Mouse (Mus musculus) midbrain, embryonic 16.5 days (tissue): Measurements from ENCODE around the gene Gm20388. TPM values are rescaled to one million over a fixed set of nuclear protein-coding genes. Genes with fewer than 3 reads are reported as not detected.

Source experiments
- ATAC-seq: fragments of 200-750 bp; cut with Nextera tagmentation; 2 replicates; pipeline ENCODE4 v1.8.0; 2017; ENCODE audit warnings: moderate TSS enrichment
- H3K27ac ChIP-seq: fragments of 300-500 bp; sonication (generic); 2 replicates; pipeline ENCODE4 v1.5.1; 2014; ENCODE audit warnings: mild to moderate bottlenecking, low read length, mixed read lengths
- H3K27me3 ChIP-seq: fragments of 300-500 bp; sonication (generic); 2 replicates; pipeline ENCODE4 v1.6.1; 2014; ENCODE audit warnings: low read depth, low read length, mixed read lengths; ENCODE audit not compliant: control insufficient read depth, insufficient read depth
- H3K36me3 ChIP-seq: fragments of 300-500 bp; sonication (generic); 2 replicates; pipeline ENCODE4 v1.6.1; 2014; ENCODE audit warnings: mild to moderate bottlenecking, low read length, moderate library complexity, mixed read lengths; ENCODE audit not compliant: control insufficient read depth, insufficient read depth
- H3K4me1 ChIP-seq: fragments of 300-500 bp; sonication (generic); 2 replicates; pipeline ENCODE4 v1.6.1; 2014; ENCODE audit warnings: mild to moderate bottlenecking, low read length, mixed read lengths; ENCODE audit not compliant: control insufficient read depth, insufficient read depth
- H3K4me2 ChIP-seq: fragments of 300-500 bp; sonication (generic); 2 replicates; pipeline ENCODE4 v1.6.1; 2014; ENCODE audit warnings: mild to moderate bottlenecking, low read length, mixed read lengths
- H3K4me3 ChIP-seq: fragments of 300-500 bp; sonication (generic); 2 replicates; pipeline ENCODE4 v1.5.1; 2014; ENCODE audit warnings: low read depth, mild to moderate bottlenecking, low read length, moderate library complexity, mixed read lengths
- H3K9ac ChIP-seq: fragments of 300-500 bp; sonication (generic); 2 replicates; pipeline ENCODE4 v1.6.1; 2014; ENCODE audit warnings: low read depth, low read length, mixed read lengths
- H3K9me3 ChIP-seq: fragments of 300-500 bp; sonication (generic); replicated peaks from 2 replicates; pipeline ENCODE4 v1.6.1; 2014; ENCODE audit warnings: mild to moderate bottlenecking, low read length, mixed read lengths; ENCODE audit not compliant: control insufficient read depth, poor library complexity, severe bottlenecking
- WGBS: fragments of 180-500 bp; shearing (Covaris S2); extraction: QIAGEN DNeasy Blood & Tissue Kit; methylation state at CpG from one replicate; pipeline ENCODE4 v1.1.7; 2014; 5-methylcytosine and 5-hydroxymethylcytosine counted together
- polyA plus RNA-seq: library from polyadenylated mRNA; unstranded; fragments of >200 nt; fragmentation: Nextera tagmentation; extraction: Ambion mirVana; gene quantifications from 2 replicates; pipeline ENCODE4 v1.2.1, GENCODE M21; 2015

Gene Gm20388
- polyA plus RNA-seq, 1 experiment from 2014 or later, result 7.5 TPM

- Histone ChIP-seq H3K9me3 (no peaks in the 10 kb centered on the region), H3K4me3 (no peak overlapping the region), H3K27me3 (peaks cover 2% of the 10 kb centered on the region), H3K36me3 (no peaks in the 10 kb centered on the region), H3K4me1 (no peaks in the 10 kb centered on the region), H3K27ac (no peak overlapping the region), H3K4me2 (no peak overlapping the region), H3K9ac (no peak overlapping the region)
- WGBS, result 47% methylated on average over 7 of the region's 7 CpGs
- ATAC-seq, result no peak
Measured at GRCm38 (mm10) chr8:122273826-122274225, 2363.2 kb downstream of the Gm20388 start.

- Histone ChIP-seq H3K9me3 (no peaks in the 10 kb centered on the region), H3K36me3 (no peaks in the 10 kb centered on the region), H3K27ac (no peak overlapping the region), H3K4me2 (no peak overlapping the region), H3K27me3 (peaks cover 2% of the 10 kb centered on the region), H3K4me3 (no peak overlapping the region), H3K4me1 (no peaks in the 10 kb centered on the region), H3K9ac (no peak overlapping the region)
- no peak for ATAC-seq
- WGBS, result 79% methylated on average over 11 of the region's 11 CpGs
Measured at GRCm38 (mm10) chr8:122274651-122275391, 2364.2 kb downstream of the Gm20388 start.

- H3K27ac ChIP-seq, result no peak overlapping the region
- H3K4me1 ChIP-seq, result no peaks in the 10 kb centered on the region
- 94% methylated on average over 5 of the region's 5 CpGs for WGBS
Measured at GRCm38 (mm10) chr8:122276308-122276707, 2365.7 kb downstream of the Gm20388 start.

GRCm38 (mm10) chr8:122277204-122277995, 2366.8 kb downstream of the Gm20388 start:
- Histone ChIP-seq H3K27me3 (no peaks in the 10 kb centered on the region), H3K9me3 (no peaks in the 10 kb centered on the region), H3K4me3 (no peak overlapping the region), H3K4me2 (no peak overlapping the region), H3K36me3 (no peaks in the 10 kb centered on the region), H3K4me1 (0 out of 2 replicates have a peak, but pooled peaks cover under 1% of the 10 kb centered on the region), H3K27ac (no peak overlapping the region), H3K9ac (no peak overlapping the region; the same call in 1 of the 2 replicates)
- 80% methylated on average over 18 of the region's 18 CpGs for WGBS
- ATAC-seq, result no peak

More at GRCm38 (mm10) chr8:122276308-122276707, 2365.7 kb downstream of the Gm20388 start:
- Histone ChIP-seq H3K9ac (no peak overlapping the region), H3K9me3 (no peaks in the 10 kb centered on the region), H3K4me2 (no peak overlapping the region), H3K27me3 (no peaks in the 10 kb centered on the region; the same call in 1 of the 2 replicates), H3K36me3 (no peaks in the 10 kb centered on the region), H3K4me3 (no peak overlapping the region)
- no peak for ATAC-seq

- H3K27me3 ChIP-seq, result no peaks in the 10 kb centered on the region
Measured at GRCm38 (mm10) chr8:122280156-122280555, 2369.5 kb downstream of the Gm20388 start.

DNA sequence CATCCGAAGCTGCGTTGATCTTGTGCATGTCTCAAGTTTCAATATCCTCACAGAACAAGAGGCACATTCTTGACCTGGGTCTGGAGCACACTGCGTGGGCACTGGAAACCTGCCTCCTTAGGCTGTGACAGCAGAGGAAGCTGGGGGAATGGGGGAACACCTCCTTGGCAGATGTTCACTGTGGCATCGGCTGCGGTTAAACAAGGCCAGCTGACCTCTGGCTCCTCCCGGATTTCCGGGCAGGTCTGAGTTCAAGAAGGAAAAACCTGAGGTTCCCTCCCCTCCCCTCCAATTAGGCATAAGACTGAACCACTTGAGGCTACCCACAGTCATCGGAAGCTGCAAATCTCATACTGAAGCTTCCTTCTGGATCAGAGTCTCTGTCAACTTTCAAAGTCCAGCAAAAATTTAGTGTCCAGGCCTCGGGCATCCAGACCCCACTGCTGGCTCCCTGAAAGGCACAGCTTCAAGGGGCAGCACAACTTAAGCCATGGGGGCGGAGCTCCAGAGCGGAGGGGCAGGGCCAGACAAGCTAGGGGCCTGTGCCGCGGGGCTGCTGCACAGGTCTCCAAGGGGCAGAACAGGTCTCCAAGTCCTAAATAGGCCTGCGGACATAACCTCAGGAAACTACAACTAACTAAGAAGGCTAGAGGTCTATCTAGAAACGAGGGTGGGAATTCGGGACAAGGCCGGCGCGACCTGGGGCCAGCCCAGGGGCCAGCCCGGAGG, 2370.1 kb downstream of the Gm20388 start:
- Histone ChIP-seq H3K4me1 (peaks cover 26% of the 10 kb centered on the region; the same call in 1 of the 2 replicates), H3K4me2 (peak overlapping the region; percentile 99), H3K9me3 (no peaks in the 10 kb centered on the region), H3K4me3 (peak overlapping the region; percentile 77), H3K36me3 (no peaks in the 10 kb centered on the region), H3K27ac (0 out of 2 replicates have a peak overlapping the region, but pooled peaks have one; percentile 1), H3K9ac (no peak overlapping the region), H3K27me3 (no peaks in the 10 kb centered on the region; the same call in 1 of the 2 replicates)
- ATAC-seq, result peak; percentile 22; the same call in 1 of the 2 replicates
- 14% methylated on average over 20 of the region's 20 CpGs for WGBS

More at GRCm38 (mm10) chr8:122280156-122280555, 2369.5 kb downstream of the Gm20388 start:
- Histone ChIP-seq H3K9me3 (no peaks in the 10 kb centered on the region), H3K4me3 (no peak overlapping the region), H3K9ac (no peak overlapping the region), H3K36me3 (no peaks in the 10 kb centered on the region), H3K27ac (no peak overlapping the region), H3K4me1 (peaks cover 26% of the 10 kb centered on the region; the same call in 1 of the 2 replicates), H3K4me2 (no peak overlapping the region)
- 92% methylated on average over 4 of the region's 4 CpGs for WGBS
- ATAC-seq, result no peak

DNA sequence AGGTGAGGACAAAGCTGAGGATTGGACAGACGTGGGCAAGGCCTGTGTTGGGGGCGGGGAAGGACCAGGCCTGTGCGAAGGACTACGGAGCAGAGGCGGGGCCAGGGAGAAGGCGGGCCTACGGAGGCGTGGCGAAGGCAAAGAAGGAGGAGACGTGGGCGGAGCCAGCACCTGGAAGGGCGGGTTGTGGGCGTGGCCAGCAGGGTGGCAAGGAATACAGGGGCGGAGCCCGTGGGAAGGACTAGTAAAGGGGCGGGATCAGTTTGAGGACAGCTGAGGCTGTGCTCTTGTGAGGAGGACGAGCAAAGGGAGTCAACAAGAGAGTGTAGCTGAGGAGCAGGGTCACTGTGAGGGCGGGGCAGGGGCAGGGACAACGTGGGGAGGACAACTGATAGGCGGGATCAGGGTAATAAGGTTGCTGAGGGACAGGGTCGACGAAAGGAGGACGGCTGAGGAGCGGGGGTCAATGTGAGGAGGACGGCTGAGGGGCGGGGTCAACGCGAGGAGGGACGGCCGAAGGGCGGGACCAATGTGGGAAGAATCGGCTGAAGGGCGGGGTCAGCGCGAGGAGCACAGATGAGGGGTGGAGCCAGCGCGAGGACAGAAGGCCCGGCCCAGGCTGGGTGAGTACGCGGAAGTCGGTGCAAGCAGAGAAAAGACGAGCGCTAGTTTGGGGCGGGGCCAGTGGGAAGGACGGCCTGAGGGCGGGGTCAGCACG, 2370.8 kb downstream of the Gm20388 start:
- H3K9ac ChIP-seq, result peak overlapping the region; percentile 82; the same call in 1 of the 2 replicates
- H3K27ac ChIP-seq, result peak overlapping the region; percentile 1; the same call in 1 of the 2 replicates
- peak overlapping the region; percentile 99 for H3K4me2 ChIP-seq
- WGBS, result under 1% methylated on average over 45 of the region's 47 CpGs
- H3K4me3 ChIP-seq, result peak overlapping the region; percentile 77
- peaks cover 26% of the 10 kb centered on the region; the same call in 1 of the 2 replicates for H3K4me1 ChIP-seq
- no peaks in the 10 kb centered on the region for H3K36me3 ChIP-seq
- ATAC-seq, result peak; percentile 92
- H3K27me3 ChIP-seq, result no peaks in the 10 kb centered on the region; the same call in 1 of the 2 replicates
- H3K9me3 ChIP-seq, result no peaks in the 10 kb centered on the region

DNA sequence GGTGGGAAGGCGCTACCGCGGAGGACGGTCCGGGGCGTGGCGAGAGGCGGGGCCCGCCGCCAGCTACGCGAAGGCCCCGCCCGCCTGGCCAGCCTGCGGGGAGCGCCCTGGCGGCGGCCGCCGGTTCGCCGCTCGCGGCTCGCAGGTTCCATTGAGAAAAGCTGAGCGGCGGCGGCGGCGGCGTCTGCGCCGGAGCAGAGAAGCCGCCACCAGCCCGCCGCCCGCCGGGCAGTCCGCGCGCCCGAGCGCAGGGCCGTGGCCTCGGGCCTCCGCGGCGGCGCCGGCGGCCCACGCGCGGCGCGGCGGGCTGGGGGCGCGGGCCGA, 2371.4 kb downstream of the Gm20388 start, which contains the start of gene Zfpm1:
TSS of gene Zfpm1 (plus strand) at position 107 of the 324 bp plus-strand sequence.
- Histone ChIP-seq H3K36me3 (no peaks in the 10 kb centered on the region), H3K4me1 (peaks cover 27% of the 10 kb centered on the region; the same call in 1 of the 2 replicates), H3K4me2 (peak within 1 kb of the TSS; percentile 99), H3K27me3 (no peaks in the 10 kb centered on the region; the same call in 1 of the 2 replicates), H3K9me3 (no peaks in the 10 kb centered on the region), H3K27ac (peak within 1 kb of the TSS; percentile 38), H3K9ac (peak within 1 kb of the TSS; percentile 82), H3K4me3 (peak within 1 kb of the TSS; percentile 77)
- no peak for ATAC-seq
- 0% methylated on average over 18 of the region's 60 CpGs for WGBS
